Mouse (Mus musculus) liver, adult 2 months (tissue): Measurements from ENCODE around the gene 4931406C07Rik. TPM values are rescaled to one million over a fixed set of nuclear protein-coding genes. Genes with fewer than 3 reads are reported as not detected.

Experiments used
- DNase-seq: peaks from one replicate; pipeline ENCODE4 v3.0.0-alpha.2; 2011; ENCODE audit warnings: low read depth, low spot score; ENCODE audit errors: extremely low read depth
- H3K27ac ChIP-seq: fragments of 200-500 bp; replicated peaks from 2 replicates; pipeline ENCODE4 v1.5.1; 2012; ENCODE audit warnings: low read depth, mild to moderate bottlenecking, control low read depth, inconsistent platforms, low read length; ENCODE audit not compliant: insufficient read depth
- H3K27me3 ChIP-seq: fragments of 200-500 bp; 2 replicates; pipeline ENCODE4 v1.6.1; 2012; ENCODE audit warnings: mild to moderate bottlenecking, moderate library complexity, low read length, inconsistent platforms; ENCODE audit not compliant: control insufficient read depth, insufficient read depth
- H3K36me3 ChIP-seq: fragments of 200-500 bp; 2 replicates; pipeline ENCODE4 v1.6.1; 2012; ENCODE audit warnings: low read length, inconsistent platforms; ENCODE audit not compliant: control insufficient read depth, insufficient read depth
- H3K4me1 ChIP-seq: fragments of 200-500 bp; 2 replicates; pipeline ENCODE4 v1.6.1; 2011; ENCODE audit warnings: low read length; ENCODE audit not compliant: control insufficient read depth, insufficient read depth
- H3K4me3 ChIP-seq: fragments of 200-500 bp; 2 replicates; pipeline ENCODE4 v1.5.1; 2011; ENCODE audit warnings: low read depth, mild to moderate bottlenecking, control low read depth, low read length, moderate library complexity; ENCODE audit not compliant: insufficient read depth
- H3K79me2 ChIP-seq: fragments of 200-500 bp; 2 replicates; pipeline ENCODE4 v1.6.1; 2012; ENCODE audit warnings: inconsistent platforms, mild to moderate bottlenecking, low read length, moderate library complexity; ENCODE audit not compliant: control insufficient read depth, insufficient read depth
- H3K9ac ChIP-seq: fragments of 200-500 bp; 2 replicates; pipeline ENCODE4 v1.6.1; 2012; ENCODE audit warnings: low read depth, mild to moderate bottlenecking, control low read depth, inconsistent platforms, low read length
- CTCF ChIP-seq: fragments of 200-500 bp; IDR thresholded peaks from 2 replicates; pipeline ENCODE4 v1.5.1; 2011; ENCODE audit warnings: low read depth, low read length, control low read depth
- POLR2A ChIP-seq: fragments of 200-500 bp; IDR thresholded peaks from 2 replicates; pipeline ENCODE4 v1.6.1; 2011; ENCODE audit warnings: low read length, control low read depth; ENCODE audit not compliant: insufficient read depth; ENCODE audit errors: extremely low read depth
- WGBS: fragments of 180-500 bp; shearing (Covaris S2); methylation state at CpG from one replicate; pipeline ENCODE4 v1.1.7; 2018; 5-methylcytosine and 5-hydroxymethylcytosine counted together
- polyA plus RNA-seq: library from polyadenylated mRNA; depleted of rRNA; stranded (reverse); fragments of >200 nt; gene quantifications from 2 replicates; pipeline ENCODE4 v1.2.3, GENCODE M21; 2012
- total RNA-seq: library from RNA; depleted of rRNA; stranded (reverse); fragments of >200 nt; gene quantifications from 2 replicates; pipeline ENCODE4 v1.2.3, GENCODE M21; 2014

The 4931406C07Rik gene
- total and polyA plus RNA-seq, 2 experiments: 48.2 to 174 TPM

- Histone ChIP-seq H3K9ac (no peak overlapping the region), H3K4me1 (no peaks in the 10 kb centered on the region), H3K27me3 (no peaks in the 10 kb centered on the region), H3K27ac (no peak overlapping the region), H3K79me2 (no peaks in the 10 kb centered on the region), H3K36me3 (peaks cover 61% of the 10 kb centered on the region), H3K4me3 (no peak overlapping the region)
- no peak for DNase-seq
- TF ChIP-seq CTCF (no peak), POLR2A (no peak)
- 93% methylated on average over 1 of the region's 1 CpGs for WGBS
Measured at GRCm38 (mm10) chr9:15314619-15315018, 8.4 kb upstream of the 4931406C07Rik start.

DNA sequence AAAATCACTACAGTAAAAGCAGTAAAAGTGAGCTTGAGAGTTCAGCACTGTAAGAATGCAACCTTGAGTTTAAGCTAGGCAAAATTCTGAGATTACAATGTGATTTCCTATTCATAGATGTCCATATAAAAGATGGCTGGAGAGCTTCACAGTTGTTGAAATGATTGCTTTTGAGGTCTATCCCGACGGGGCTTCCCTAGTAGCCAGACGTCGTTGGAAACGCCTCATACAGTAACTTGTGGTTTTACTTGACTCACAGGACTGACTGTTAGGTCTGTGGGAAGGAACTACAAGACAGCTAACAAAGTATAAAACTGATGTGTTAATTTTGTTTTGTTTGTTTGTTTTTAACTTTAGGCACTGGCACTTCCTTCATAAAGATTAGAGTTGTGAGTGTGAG is 7.4 kb upstream of the 4931406C07Rik start:
- Histone ChIP-seq H3K27ac (no peak overlapping the region), H3K36me3 (peaks cover 70% of the 10 kb centered on the region)

GRCm38 (mm10) chr9:15312054-15312735 is 5.9 kb upstream of the 4931406C07Rik start:
- H3K9ac ChIP-seq: no peak overlapping the region
- H3K79me2 ChIP-seq: no peaks in the 10 kb centered on the region; the same call in 1 of the 2 replicates
- 92% methylated on average over 2 of the region's 2 CpGs for WGBS
- no peaks in the 10 kb centered on the region for H3K27me3 ChIP-seq
- TF ChIP-seq POLR2A (no peak), CTCF (no peak)
- H3K36me3 ChIP-seq: peaks cover 71% of the 10 kb centered on the region
- no peak for DNase-seq
- peaks cover 5% of the 10 kb centered on the region for H3K4me1 ChIP-seq
- H3K27ac ChIP-seq: no peak overlapping the region
- H3K4me3 ChIP-seq: no peak overlapping the region

More for the DNA sequence above, 7.4 kb upstream of the 4931406C07Rik start:
- Histone ChIP-seq H3K9ac (no peak overlapping the region), H3K79me2 (no peaks in the 10 kb centered on the region; the same call in 1 of the 2 replicates), H3K4me1 (peaks cover 2% of the 10 kb centered on the region; the same call in 1 of the 2 replicates), H3K4me3 (no peak overlapping the region), H3K27me3 (no peaks in the 10 kb centered on the region)
- 91% methylated on average over 5 of the region's 5 CpGs for WGBS
- no peak for DNase-seq
- TF ChIP-seq POLR2A (no peak), CTCF (no peak)

GRCm38 (mm10) chr9:15310179-15310578 is 3.9 kb upstream of the 4931406C07Rik start:
- Histone ChIP-seq H3K79me2 (peaks cover 3% of the 10 kb centered on the region; the same call in 1 of the 2 replicates), H3K27me3 (no peaks in the 10 kb centered on the region), H3K4me3 (no peak overlapping the region), H3K9ac (no peak overlapping the region), H3K36me3 (peaks cover 61% of the 10 kb centered on the region), H3K4me1 (peaks cover 10% of the 10 kb centered on the region), H3K27ac (no peak overlapping the region)
- 95% methylated on average over 1 of the region's 1 CpGs for WGBS
- TF ChIP-seq POLR2A (no peak), CTCF (no peak)
- no peak for DNase-seq

DNA sequence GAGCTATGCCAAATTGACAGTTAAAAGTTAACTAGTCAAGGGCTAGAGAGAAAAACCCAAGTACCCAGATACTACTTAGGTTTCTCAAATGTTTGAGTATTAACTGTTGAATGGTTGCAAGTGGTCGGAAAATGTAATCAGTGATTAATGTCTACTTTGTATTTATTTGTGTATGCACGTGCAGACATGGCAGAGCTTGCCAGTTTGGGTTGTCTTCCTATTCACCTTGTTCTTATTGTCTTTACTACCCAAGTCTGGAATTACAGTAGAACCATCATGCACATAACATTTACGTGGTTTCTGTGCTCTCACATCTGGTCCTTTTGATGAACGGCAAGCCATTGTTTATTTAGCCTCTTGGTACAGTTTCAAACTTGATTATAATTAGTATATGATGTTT is 3.2 kb upstream of the 4931406C07Rik start:
- Histone ChIP-seq H3K27me3 (no peaks in the 10 kb centered on the region), H3K4me3 (no peak overlapping the region), H3K4me1 (peaks cover 16% of the 10 kb centered on the region), H3K36me3 (peaks cover 54% of the 10 kb centered on the region), H3K27ac (no peak overlapping the region), H3K9ac (no peak overlapping the region), H3K79me2 (peaks cover 3% of the 10 kb centered on the region; the same call in 1 of the 2 replicates)
- DNase-seq: no peak
- no peak for TF ChIP-seq POLR2A
- TF ChIP-seq CTCF: no peak
- WGBS: 54% methylated on average over 4 of the region's 4 CpGs

DNA sequence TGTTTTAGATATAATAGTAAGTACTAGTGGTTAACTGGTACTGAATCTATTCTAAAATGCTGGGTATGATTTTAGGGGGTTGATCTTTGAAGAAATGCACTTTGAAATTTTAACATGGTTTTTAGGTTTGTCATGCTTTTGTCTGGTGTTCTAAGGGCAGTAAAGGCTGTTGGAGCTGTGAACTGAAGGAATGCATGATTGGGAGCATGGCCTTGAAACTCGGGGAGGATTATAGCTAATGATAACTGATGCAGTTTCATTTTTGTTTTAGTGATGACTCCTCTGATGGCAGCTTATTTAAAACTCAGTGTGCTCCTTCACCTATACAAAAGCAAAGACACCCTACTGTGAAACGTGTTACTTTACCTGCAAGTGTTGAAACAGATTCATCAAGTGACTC is 2.0 kb upstream of the 4931406C07Rik start:
- Histone ChIP-seq H3K4me1 (peaks cover 17% of the 10 kb centered on the region), H3K36me3 (peaks cover 42% of the 10 kb centered on the region), H3K9ac (no peak overlapping the region)

More for the DNA sequence above, 2.0 kb upstream of the 4931406C07Rik start:
- TF ChIP-seq CTCF (no peak), POLR2A (no peak)
- H3K4me3 ChIP-seq: no peak overlapping the region
- WGBS: 61% methylated on average over 2 of the region's 2 CpGs
- no peaks in the 10 kb centered on the region for H3K27me3 ChIP-seq
- no peak overlapping the region for H3K27ac ChIP-seq
- DNase-seq: no peak
- H3K79me2 ChIP-seq: peaks cover 3% of the 10 kb centered on the region; the same call in 1 of the 2 replicates
